Mouse (Mus musculus) thymus, adult 2 months (tissue): ENCODE data around the gene Vwce.

Experiments used
- CTCF ChIP-seq: fragments of 200-500 bp; IDR thresholded peaks from 2 replicates; pipeline ENCODE4 v1.5.1; 2012; ENCODE audit warnings: mild to moderate bottlenecking, control low read depth, low read length, moderate library complexity, borderline replicate concordance; ENCODE audit not compliant: control insufficient read depth, poor library complexity, insufficient read depth; ENCODE audit errors: extremely low read depth
- POLR2A ChIP-seq: fragments of 200-500 bp; IDR thresholded peaks from 2 replicates; pipeline ENCODE4 v1.6.1; 2012; ENCODE audit warnings: mild to moderate bottlenecking, low read length, control low read depth, moderate library complexity; ENCODE audit not compliant: control insufficient read depth, poor library complexity, insufficient read depth; ENCODE audit errors: extremely low read depth

GRCm38 (mm10) chr19:10712646-10713045 is 78.6 kb downstream of the Vwce start:
- TF ChIP-seq CTCF (no peak), POLR2A (no peak)
